7 mouse cellular contexts compared by ENCODE assay signal in genomic region chrX:41401590-41402240, GRCm38 (mm10). TPM values are rescaled to one million over a fixed set of nuclear protein-coding genes. Genes with fewer than 3 reads are reported as not detected.
A peak's percentile ranks its signal among the peaks of the same experiment; 100 is the strongest.
DNase-seq lines count a peak whose midpoint lies in the region; ATAC-seq and TF ChIP-seq lines count a peak whose summit lies in the region.

No protein-coding gene starts in this region.

- H3K36me3 ChIP-seq in ES-Bruce4 (ENCODE audit: control insufficient read depth, insufficient read depth, low read length, poor library complexity, severe bottlenecking), result no peaks in the 10 kb centered on the region
- no peaks in the 10 kb centered on the region for H3K36me3 ChIP-seq in forebrain, embryonic 14.5 days (ENCODE audit: control insufficient read depth, insufficient read depth, low read length)
- H3K36me3 ChIP-seq in hindbrain, postnatal 0 days (ENCODE audit: insufficient read depth, low read length), result no peaks in the 10 kb centered on the region
- H3K36me3 ChIP-seq in liver, embryonic 13.5 days, result no peaks in the 10 kb centered on the region

- peak overlapping the region; percentile 62 for H3K4me2 ChIP-seq in forebrain, embryonic 14.5 days (ENCODE audit: low read length)
- peak overlapping the region; percentile 60 for H3K4me2 ChIP-seq in hindbrain, postnatal 0 days (ENCODE audit: low read depth, low read length)
- peak overlapping the region; percentile 59 for H3K4me2 ChIP-seq in liver, embryonic 13.5 days

- peak overlapping the region; percentile 69 for H3K4me3 ChIP-seq in ES-Bruce4 (ENCODE audit: low read depth, low read length)
- H3K4me3 ChIP-seq in forebrain, embryonic 14.5 days (ENCODE audit: low read depth, low read length), result peak overlapping the region; percentile 39
- peak overlapping the region; percentile 45 for H3K4me3 ChIP-seq in hindbrain, postnatal 0 days (ENCODE audit: low read length)
- H3K4me3 ChIP-seq in liver, embryonic 13.5 days (replicated peaks), result peak overlapping the region; percentile 45
- H3K4me3 ChIP-seq in olfactory bulb, adult 2 months (ENCODE audit: insufficient read depth, low read depth, low read length), result peak overlapping the region; percentile 69

- H3K4me1 ChIP-seq in ES-Bruce4 (ENCODE audit: control insufficient read depth, insufficient read depth, low read length), result peaks cover 2% of the 10 kb centered on the region
- no peaks in the 10 kb centered on the region for H3K4me1 ChIP-seq in forebrain, embryonic 14.5 days (ENCODE audit: control insufficient read depth, insufficient read depth, low read length)
- H3K4me1 ChIP-seq in hindbrain, postnatal 0 days (ENCODE audit: insufficient read depth, low read length), result no peaks in the 10 kb centered on the region
- H3K4me1 ChIP-seq in liver, embryonic 13.5 days (replicated peaks), result no peaks in the 10 kb centered on the region; the same call in 1 of the 2 replicates
- H3K4me1 ChIP-seq in olfactory bulb, adult 2 months (ENCODE audit: control insufficient read depth, insufficient read depth, low read length), result peaks cover 5% of the 10 kb centered on the region; the same call in 1 of the 2 replicates

- TF ChIP-seq CTCF in ES-Bruce4 (IDR thresholded peaks at IDR 0.05; ENCODE audit: low read depth, low read length), result no peak
- TF ChIP-seq CTCF in hindbrain, postnatal 0 days (IDR thresholded peaks at IDR 0.05; ENCODE audit: low read depth), result no peak
- TF ChIP-seq CTCF in olfactory bulb, adult 2 months (IDR thresholded peaks at IDR 0.05; ENCODE audit: insufficient read depth, low read depth, low read length), result no peak

- H3K27me3 ChIP-seq in ES-Bruce4 (ENCODE audit: control insufficient read depth, insufficient read depth, low read length, poor library complexity, severe bottlenecking), result no peaks in the 10 kb centered on the region
- no peaks in the 10 kb centered on the region for H3K27me3 ChIP-seq in forebrain, embryonic 14.5 days (replicated peaks; ENCODE audit: control insufficient read depth, insufficient read depth, low read length)
- no peaks in the 10 kb centered on the region for H3K27me3 ChIP-seq in hindbrain, postnatal 0 days (ENCODE audit: insufficient read depth, low read length)
- peaks cover 31% of the 10 kb centered on the region for H3K27me3 ChIP-seq in liver, embryonic 13.5 days

- no peak overlapping the region for H3K27ac ChIP-seq in ES-Bruce4 (ENCODE audit: insufficient read depth, low read length)
- H3K27ac ChIP-seq in forebrain, embryonic 14.5 days (ENCODE audit: low read depth, low read length), result no peak overlapping the region
- H3K27ac ChIP-seq in hindbrain, postnatal 0 days, result peak overlapping the region; percentile 56; the same call in 1 of the 2 replicates
- H3K27ac ChIP-seq in liver, embryonic 13.5 days, result no peak overlapping the region
- peak overlapping the region; percentile 79 for H3K27ac ChIP-seq in olfactory bulb, adult 2 months (ENCODE audit: insufficient read depth, low read depth, low read length)

- peak overlapping the region; percentile 58 for H3K9ac ChIP-seq in ES-Bruce4 (ENCODE audit: low read depth, poor library complexity, severe bottlenecking)
- peak overlapping the region; percentile 59 for H3K9ac ChIP-seq in forebrain, embryonic 14.5 days (ENCODE audit: low read length)
- peak overlapping the region; percentile 45 for H3K9ac ChIP-seq in hindbrain, postnatal 0 days (replicated peaks; ENCODE audit: low read length)
- H3K9ac ChIP-seq in liver, embryonic 13.5 days, result peak overlapping the region; percentile 26; the same call in 1 of the 2 replicates

- peak; percentile 47 for ATAC-seq in forebrain, embryonic 14.5 days
- peak; percentile 51 for ATAC-seq in hindbrain, postnatal 0 days
- ATAC-seq in liver, embryonic 13.5 days (ENCODE audit: low read depth), result no peak
- ATAC-seq in megakaryocyte-erythroid progenitor cell, adult 5-6 weeks (replicated peaks; ENCODE audit: low FRiP score, low TSS enrichment, poor library complexity, severe bottlenecking), result no peak

- DNase-seq in NIH3T3 (ENCODE audit: low read depth), result peak; percentile 13
- DNase-seq in forebrain, embryonic 14.5 days (ENCODE audit: low spot score), result no peak
- peak; percentile 16 for DNase-seq in hindbrain, postnatal 0 days (ENCODE audit: low spot score)
- no peak for DNase-seq in liver, embryonic 13.5 days

- no peak for TF ChIP-seq EP300 in ES-Bruce4 (IDR thresholded peaks at IDR 0.05; ENCODE audit: insufficient read depth, low read depth, low read length)

- 32% methylated on average over 20 of the region's 20 CpGs for WGBS in forebrain, embryonic 14.5 days
- WGBS in hindbrain, postnatal 0 days, result 20% methylated on average over 20 of the region's 20 CpGs
- WGBS in liver, embryonic 13.5 days (ENCODE audit: insufficient replicate concordance), result 11% methylated on average over 20 of the region's 20 CpGs
- 11% methylated on average over 20 of the region's 20 CpGs for WGBS in olfactory bulb, adult 2 months

- no peaks in the 10 kb centered on the region for H3K9me3 ChIP-seq in ES-Bruce4 (replicated peaks; ENCODE audit: control insufficient read depth, insufficient read depth, low read length, poor library complexity, severe bottlenecking)
- no peaks in the 10 kb centered on the region for H3K9me3 ChIP-seq in forebrain, embryonic 14.5 days (replicated peaks; ENCODE audit: control insufficient read depth, low read length)
- H3K9me3 ChIP-seq in hindbrain, postnatal 0 days (ENCODE audit: low read length), result no peaks in the 10 kb centered on the region
- H3K9me3 ChIP-seq in liver, embryonic 13.5 days (replicated peaks), result no peaks in the 10 kb centered on the region

- no peak for TF ChIP-seq POLR2A in ES-Bruce4 (IDR thresholded peaks at IDR 0.05; ENCODE audit: insufficient read depth, low read length)
- no peak for TF ChIP-seq POLR2A in olfactory bulb, adult 2 months (IDR thresholded peaks at IDR 0.05; ENCODE audit: insufficient read depth, low read depth, low read length)

RNA-seq across cellular contexts. Expression of gene Gria3, which starts 1.1 kb away (rescaled TPM):
- polyA plus RNA-seq in ES-Bruce4 (2011; ENCODE audit: insufficient read depth, insufficient read length, low read depth, missing spikeins), result 8.1 and 8.2 TPM in 2 replicates
- polyA plus RNA-seq in forebrain, embryonic 14.5 days (2014; fragmentation: Nextera tagmentation; extraction: Ambion mirVana), result 6.7 and 11.0 TPM in 2 replicates
- total RNA-seq in hindbrain, postnatal 0 days (2014; rRNA removed), result 15.3 and 17.8 TPM in 2 replicates
- polyA plus RNA-seq in hindbrain, postnatal 0 days (2015; fragmentation: Nextera tagmentation; extraction: Ambion mirVana), result 14.4 and 17.1 TPM in 2 replicates
- polyA plus RNA-seq in liver, embryonic 13.5 days (2015; fragmentation: Nextera tagmentation; extraction: Ambion mirVana), result 1.9 and 2.2 TPM in 2 replicates
- 58.7 and 288 TPM in 2 replicates for polyA plus RNA-seq in olfactory bulb, adult 2 months (2012; ENCODE audit: insufficient read depth, insufficient read length, low replicate concordance, missing spikeins)
- 1.6 TPM in 1 of 2 replicates, not detected in the other for total RNA-seq in megakaryocyte-erythroid progenitor cell, adult 5-6 weeks (2014; fragmentation: Nextera tagmentation)
- total RNA-seq in megakaryocyte-erythroid progenitor cell, adult 5-6 weeks (2017), result 0.80 and 2.0 TPM in 2 replicates

Comparison
In these comparisons a context has a peak if more than half of its experiments do, and no peak if none do; other contexts are left out.
1. H3K27ac ChIP-seq: peak in hindbrain, postnatal 0 days (single experiment) and olfactory bulb, adult 2 months (single experiment); none in ES-Bruce4 (single experiment), forebrain, embryonic 14.5 days (single experiment) and liver, embryonic 13.5 days (single experiment).
2. DNase-seq: peak in NIH3T3 (single experiment) and hindbrain, postnatal 0 days (single experiment); none in forebrain, embryonic 14.5 days (single experiment) and liver, embryonic 13.5 days (single experiment).
3. ATAC-seq: peak in forebrain, embryonic 14.5 days (single experiment) and hindbrain, postnatal 0 days (single experiment); none in liver, embryonic 13.5 days (single experiment) and megakaryocyte-erythroid progenitor cell, adult 5-6 weeks (single experiment).
4. Peak in every context shown above with its lines, with median percentiles within 50 percentile points of each other: H3K4me3 ChIP-seq, H3K9ac ChIP-seq and H3K4me2 ChIP-seq.